Mouse (Mus musculus): ENCODE measurements around the gene 5730522E02Rik.

GRCm38 (mm10) chr11:25573408-25574128, 637.0 kb downstream of the 5730522E02Rik start:
- TF ChIP-seq CTCF (IDR thresholded peaks at IDR 0.05; ENCODE audit: extremely low read depth, insufficient read depth, low read length): no peak
- no peak for TF ChIP-seq POLR2A (IDR thresholded peaks at IDR 0.05; ENCODE audit: extremely low read depth, insufficient read depth, low read length)
